Mouse (Mus musculus): ENCODE data around the gene Sarm1. TPM values are rescaled to one million over a fixed set of nuclear protein-coding genes. Genes with fewer than 3 reads are reported as not detected.

Gene Sarm1
- polyA plus RNA-seq, 1 experiment: 0.97 TPM

DNA sequence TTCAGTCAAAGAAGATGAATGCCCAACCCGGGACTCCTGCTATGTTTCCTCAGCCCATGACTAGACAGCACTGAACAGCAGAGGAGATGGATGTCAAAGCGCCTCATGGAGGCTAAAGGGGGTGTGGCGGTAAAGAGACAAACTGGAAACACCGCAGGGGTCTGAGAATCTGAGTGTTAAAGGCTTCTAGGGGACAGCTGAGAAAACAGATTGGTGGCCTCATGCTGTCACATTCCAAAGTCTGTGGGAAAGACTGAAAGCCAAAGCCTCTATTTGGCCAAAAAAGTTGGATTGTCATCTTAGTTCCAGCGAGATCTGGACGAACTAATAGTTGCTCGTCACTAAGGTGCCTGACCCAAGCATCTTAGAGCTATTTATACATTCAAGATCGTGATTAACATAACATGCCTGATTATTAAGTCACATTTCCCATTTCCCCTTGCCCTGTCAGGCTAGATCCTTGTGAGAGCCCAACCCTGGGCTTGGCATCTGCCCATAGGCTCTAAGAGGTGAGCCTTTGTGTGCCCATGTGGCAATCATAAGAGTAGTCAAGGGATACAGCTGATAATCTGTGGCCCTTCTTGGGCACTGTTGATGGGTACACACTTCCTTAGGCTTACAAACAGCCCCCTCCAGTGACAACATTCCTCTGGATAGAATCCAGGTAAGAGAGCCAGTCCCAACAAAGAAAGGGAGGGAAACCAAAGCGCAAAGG, 25.8 kb upstream of the Sarm1 start:
- DNase-seq: no peak
- Histone ChIP-seq H3K4me3 (ENCODE audit: control insufficient read depth, insufficient read depth, low read length) (no peak overlapping the region), H3K36me3 (ENCODE audit: control insufficient read depth, insufficient read depth, low read length) (peaks cover 25% of the 10 kb centered on the region), H3K27me3 (ENCODE audit: control insufficient read depth, insufficient read depth, low read length) (no peaks in the 10 kb centered on the region), H3K4me1 (replicated peaks; ENCODE audit: control insufficient read depth, insufficient read depth, low read length) (no peaks in the 10 kb centered on the region), H3K27ac (ENCODE audit: control insufficient read depth, insufficient read depth, low read length) (no peak overlapping the region)
- TF ChIP-seq POLR2A (IDR thresholded peaks at IDR 0.05; ENCODE audit: control insufficient read depth, extremely low read depth, insufficient read depth, low read length, poor library complexity) (no peak), CTCF (IDR thresholded peaks at IDR 0.05; ENCODE audit: borderline replicate concordance, control insufficient read depth, extremely low read depth, insufficient read depth, low read length, poor library complexity) (no peak)
- WGBS: 95% methylated on average over 9 of the region's 9 CpGs

- no peaks in the 10 kb centered on the region for H3K4me1 ChIP-seq (replicated peaks; ENCODE audit: control insufficient read depth, insufficient read depth, low read length)
- H3K27ac ChIP-seq (ENCODE audit: control insufficient read depth, insufficient read depth, low read length): no peak overlapping the region
- H3K27me3 ChIP-seq (ENCODE audit: control insufficient read depth, insufficient read depth, low read length): no peaks in the 10 kb centered on the region
- 97% methylated on average over 1 of the region's 1 CpGs for WGBS
- H3K4me3 ChIP-seq (ENCODE audit: control insufficient read depth, insufficient read depth, low read length): no peak overlapping the region
- H3K36me3 ChIP-seq (ENCODE audit: control insufficient read depth, insufficient read depth, low read length): peaks cover 31% of the 10 kb centered on the region
- no peak for TF ChIP-seq CTCF (IDR thresholded peaks at IDR 0.05; ENCODE audit: borderline replicate concordance, control insufficient read depth, extremely low read depth, insufficient read depth, low read length, poor library complexity)
- TF ChIP-seq POLR2A (IDR thresholded peaks at IDR 0.05; ENCODE audit: control insufficient read depth, extremely low read depth, insufficient read depth, low read length, poor library complexity): no peak
- DNase-seq: no peak
Observed at GRCm38 (mm10) chr11:78522481-78522997, 25.0 kb upstream of the Sarm1 start.

GRCm38 (mm10) chr11:78521880-78522279, 24.3 kb upstream of the Sarm1 start:
- DNase-seq: no peak

DNA sequence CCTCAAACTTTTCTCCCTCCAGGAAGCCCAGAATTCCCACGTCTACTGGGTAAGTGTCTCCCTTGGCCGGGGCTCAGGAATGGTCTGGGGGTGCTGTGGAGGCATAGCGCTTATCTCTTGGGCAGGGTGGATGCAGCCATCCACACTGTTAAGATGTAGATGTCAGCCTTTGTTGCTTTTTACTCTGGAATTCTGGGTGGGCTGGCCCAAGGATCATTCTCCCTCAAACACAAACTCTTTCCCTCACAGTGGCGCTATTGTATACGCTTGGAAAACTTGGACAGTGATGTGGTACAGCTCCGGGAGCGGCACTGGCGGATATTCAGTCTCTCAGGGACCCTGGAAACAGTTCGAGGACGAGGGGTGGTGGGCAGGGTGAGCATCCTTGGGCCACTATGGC, 21.4 kb upstream of the Sarm1 start:
- Histone ChIP-seq H3K4me3 (ENCODE audit: control insufficient read depth, insufficient read depth, low read length) (no peak overlapping the region), H3K27me3 (ENCODE audit: control insufficient read depth, insufficient read depth, low read length) (no peaks in the 10 kb centered on the region), H3K36me3 (ENCODE audit: control insufficient read depth, insufficient read depth, low read length) (peaks cover 40% of the 10 kb centered on the region), H3K4me1 (replicated peaks; ENCODE audit: control insufficient read depth, insufficient read depth, low read length) (no peaks in the 10 kb centered on the region), H3K27ac (ENCODE audit: control insufficient read depth, insufficient read depth, low read length) (no peak overlapping the region)
- TF ChIP-seq POLR2A (IDR thresholded peaks at IDR 0.05; ENCODE audit: control insufficient read depth, extremely low read depth, insufficient read depth, low read length, poor library complexity) (no peak), CTCF (IDR thresholded peaks at IDR 0.05; ENCODE audit: borderline replicate concordance, control insufficient read depth, extremely low read depth, insufficient read depth, low read length, poor library complexity) (no peak)
- 98% methylated on average over 10 of the region's 10 CpGs for WGBS
- no peak for DNase-seq

More at GRCm38 (mm10) chr11:78521880-78522279, 24.3 kb upstream of the Sarm1 start:
- Histone ChIP-seq H3K4me1 (replicated peaks; ENCODE audit: control insufficient read depth, insufficient read depth, low read length) (no peaks in the 10 kb centered on the region), H3K27me3 (ENCODE audit: control insufficient read depth, insufficient read depth, low read length) (no peaks in the 10 kb centered on the region), H3K4me3 (ENCODE audit: control insufficient read depth, insufficient read depth, low read length) (no peak overlapping the region), H3K36me3 (ENCODE audit: control insufficient read depth, insufficient read depth, low read length) (peaks cover 33% of the 10 kb centered on the region), H3K27ac (ENCODE audit: control insufficient read depth, insufficient read depth, low read length) (no peak overlapping the region)
- WGBS: 93% methylated on average over 3 of the region's 3 CpGs
- TF ChIP-seq POLR2A (IDR thresholded peaks at IDR 0.05; ENCODE audit: control insufficient read depth, extremely low read depth, insufficient read depth, low read length, poor library complexity) (no peak), CTCF (IDR thresholded peaks at IDR 0.05; ENCODE audit: borderline replicate concordance, control insufficient read depth, extremely low read depth, insufficient read depth, low read length, poor library complexity) (no peak)

- peaks cover 26% of the 10 kb centered on the region for H3K36me3 ChIP-seq (ENCODE audit: control insufficient read depth, insufficient read depth, low read length)
- H3K4me3 ChIP-seq (ENCODE audit: control insufficient read depth, insufficient read depth, low read length): no peak overlapping the region
- TF ChIP-seq CTCF (IDR thresholded peaks at IDR 0.05; ENCODE audit: borderline replicate concordance, control insufficient read depth, extremely low read depth, insufficient read depth, low read length, poor library complexity) (no peak), POLR2A (IDR thresholded peaks at IDR 0.05; ENCODE audit: control insufficient read depth, extremely low read depth, insufficient read depth, low read length, poor library complexity) (no peak)
- no peaks in the 10 kb centered on the region for H3K27me3 ChIP-seq (ENCODE audit: control insufficient read depth, insufficient read depth, low read length)
- H3K27ac ChIP-seq (ENCODE audit: control insufficient read depth, insufficient read depth, low read length): no peak overlapping the region
- no peak for DNase-seq
- WGBS: 87% methylated on average over 2 of the region's 2 CpGs
- H3K4me1 ChIP-seq (replicated peaks; ENCODE audit: control insufficient read depth, insufficient read depth, low read length): peaks cover 4% of the 10 kb centered on the region
Observed at GRCm38 (mm10) chr11:78515549-78516325, 18.2 kb upstream of the Sarm1 start.

DNA sequence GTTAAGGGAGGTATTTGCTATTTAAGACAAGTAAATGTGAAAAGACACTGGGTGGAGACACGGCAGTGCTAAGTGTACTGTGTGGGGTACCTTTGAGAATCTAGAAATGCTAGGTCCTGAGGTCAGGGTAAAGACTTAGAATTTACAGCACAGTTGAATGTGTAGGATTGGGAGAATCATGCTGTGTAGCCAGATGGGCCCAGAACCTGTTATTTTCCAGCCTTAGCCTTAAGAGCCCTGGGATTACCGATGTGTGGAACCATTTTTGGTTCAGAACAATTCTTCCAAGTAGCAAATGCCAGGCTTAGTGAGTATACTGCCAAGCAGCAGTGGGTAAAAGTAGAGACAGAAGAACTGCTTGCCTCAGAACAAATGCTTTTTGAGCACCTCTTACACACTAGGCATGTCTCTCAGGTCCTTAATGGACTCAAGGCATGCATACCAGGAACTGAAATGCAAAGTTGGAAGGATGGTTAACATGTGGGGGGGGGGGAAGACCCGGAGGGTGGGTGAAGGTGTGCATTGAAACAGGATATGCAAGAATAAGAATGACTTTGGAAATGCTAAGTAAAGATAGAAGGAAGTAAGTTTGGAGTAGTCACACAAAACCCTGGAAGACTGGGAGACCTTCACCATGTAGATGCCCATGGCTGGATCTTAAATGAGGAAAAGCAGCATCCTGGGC, 15.7 kb upstream of the Sarm1 start:
- no peak for TF ChIP-seq POLR2A (IDR thresholded peaks at IDR 0.05; ENCODE audit: control insufficient read depth, extremely low read depth, insufficient read depth, low read length, poor library complexity)
- TF ChIP-seq CTCF (IDR thresholded peaks at IDR 0.05; ENCODE audit: borderline replicate concordance, control insufficient read depth, extremely low read depth, insufficient read depth, low read length, poor library complexity): no peak
- 76% methylated on average over 3 of the region's 3 CpGs for WGBS
- H3K27ac ChIP-seq (ENCODE audit: control insufficient read depth, insufficient read depth, low read length): no peak overlapping the region
- H3K4me3 ChIP-seq (ENCODE audit: control insufficient read depth, insufficient read depth, low read length): no peak overlapping the region
- DNase-seq: no peak
- H3K27me3 ChIP-seq (ENCODE audit: control insufficient read depth, insufficient read depth, low read length): no peaks in the 10 kb centered on the region
- H3K36me3 ChIP-seq (ENCODE audit: control insufficient read depth, insufficient read depth, low read length): peaks cover 16% of the 10 kb centered on the region
- peaks cover 4% of the 10 kb centered on the region for H3K4me1 ChIP-seq (replicated peaks; ENCODE audit: control insufficient read depth, insufficient read depth, low read length)

Data from thymus, adult 2 months (tissue).